Mouse (Mus musculus) testis, adult 2 months (tissue): ENCODE measurements around the gene Exoc4. TPM values are rescaled to one million over a fixed set of nuclear protein-coding genes. Genes with fewer than 3 reads are reported as not detected.

Experiments used
- H3K27ac ChIP-seq: fragments of 200-500 bp; 2 replicates; pipeline ENCODE4 v1.5.1; 2012; ENCODE audit warnings: low read depth, low read length; ENCODE audit not compliant: control insufficient read depth, insufficient read depth
- H3K27me3 ChIP-seq: fragments of 200-500 bp; 2 replicates; pipeline ENCODE4 v1.6.1; 2012; ENCODE audit warnings: mild to moderate bottlenecking, low read length, moderate library complexity; ENCODE audit not compliant: control insufficient read depth, insufficient read depth
- H3K36me3 ChIP-seq: fragments of 200-500 bp; 2 replicates; pipeline ENCODE4 v1.6.1; 2012; ENCODE audit warnings: mild to moderate bottlenecking, low read length; ENCODE audit not compliant: control insufficient read depth, insufficient read depth
- H3K4me1 ChIP-seq: fragments of 200-500 bp; 2 replicates; pipeline ENCODE4 v1.6.1; 2012; ENCODE audit warnings: low read length; ENCODE audit not compliant: control insufficient read depth, insufficient read depth
- H3K4me3 ChIP-seq: fragments of 200-500 bp; 2 replicates; pipeline ENCODE4 v1.5.1; 2012; ENCODE audit warnings: low read depth, mild to moderate bottlenecking, low read length, moderate library complexity, mixed read lengths; ENCODE audit not compliant: control insufficient read depth
- CTCF ChIP-seq: fragments of 200-500 bp; IDR thresholded peaks from 2 replicates; pipeline ENCODE4 v1.5.1; 2012; ENCODE audit warnings: low read depth, mild to moderate bottlenecking, inconsistent platforms, low read length, moderate library complexity; ENCODE audit not compliant: control insufficient read depth, insufficient read depth, insufficient replicate concordance
- POLR2A ChIP-seq: fragments of 200-500 bp; IDR thresholded peaks from 2 replicates; pipeline ENCODE4 v1.6.1; 2012; ENCODE audit warnings: low read depth, mild to moderate bottlenecking, inconsistent platforms, low read length, moderate library complexity; ENCODE audit not compliant: control insufficient read depth
- polyA plus RNA-seq: library from polyadenylated mRNA; depleted of rRNA; stranded (reverse); fragments of >200 nt; gene quantifications from 2 replicates; pipeline ENCODE4 v1.2.3, GENCODE M21; 2012

Gene Exoc4
- polyA plus RNA-seq, 1 experiment = 3.3 TPM

- no peak overlapping the region for H3K27ac ChIP-seq
Measured at GRCm38 (mm10) chr6:33913072-33913471, 664.2 kb downstream of the Exoc4 start.

GRCm38 (mm10) chr6:33913486-33913885 is 664.6 kb downstream of the Exoc4 start:
- H3K36me3 ChIP-seq = no peaks in the 10 kb centered on the region
- H3K4me3 ChIP-seq = no peak overlapping the region
- TF ChIP-seq POLR2A (no peak), CTCF (no peak)
- no peak overlapping the region for H3K27ac ChIP-seq
- no peaks in the 10 kb centered on the region for H3K27me3 ChIP-seq
- no peaks in the 10 kb centered on the region for H3K4me1 ChIP-seq

More at GRCm38 (mm10) chr6:33913072-33913471, 664.2 kb downstream of the Exoc4 start:
- TF ChIP-seq CTCF (no peak), POLR2A (no peak)
- Histone ChIP-seq H3K36me3 (no peaks in the 10 kb centered on the region), H3K4me1 (no peaks in the 10 kb centered on the region), H3K4me3 (no peak overlapping the region), H3K27me3 (no peaks in the 10 kb centered on the region)

GRCm38 (mm10) chr6:33913964-33914363 is 665.1 kb downstream of the Exoc4 start:
- no peaks in the 10 kb centered on the region for H3K36me3 ChIP-seq
- no peaks in the 10 kb centered on the region for H3K4me1 ChIP-seq
- H3K4me3 ChIP-seq = no peak overlapping the region
- TF ChIP-seq POLR2A = no peak
- no peak for TF ChIP-seq CTCF
- H3K27me3 ChIP-seq = no peaks in the 10 kb centered on the region
- H3K27ac ChIP-seq = no peak overlapping the region

- TF ChIP-seq POLR2A (no peak), CTCF (no peak)
- H3K27ac ChIP-seq = no peak overlapping the region
- no peaks in the 10 kb centered on the region for H3K27me3 ChIP-seq
- no peaks in the 10 kb centered on the region for H3K4me1 ChIP-seq
- H3K4me3 ChIP-seq = no peak overlapping the region
- H3K36me3 ChIP-seq = no peaks in the 10 kb centered on the region
Measured at GRCm38 (mm10) chr6:33923571-33923970, 674.7 kb downstream of the Exoc4 start.

GRCm38 (mm10) chr6:33924888-33925287 is 676.0 kb downstream of the Exoc4 start:
- H3K4me3 ChIP-seq = no peak overlapping the region
- no peaks in the 10 kb centered on the region for H3K36me3 ChIP-seq
- H3K4me1 ChIP-seq = no peaks in the 10 kb centered on the region
- no peak for TF ChIP-seq POLR2A
- no peak for TF ChIP-seq CTCF
- H3K27ac ChIP-seq = no peak overlapping the region
- no peaks in the 10 kb centered on the region for H3K27me3 ChIP-seq

GRCm38 (mm10) chr6:33929342-33930086 is 680.6 kb downstream of the Exoc4 start:
- TF ChIP-seq CTCF = peak; percentile 67; the same call in 1 of the 2 replicates
- TF ChIP-seq POLR2A = no peak
- Histone ChIP-seq H3K27me3 (no peaks in the 10 kb centered on the region), H3K27ac (no peak overlapping the region), H3K4me3 (no peak overlapping the region), H3K4me1 (no peaks in the 10 kb centered on the region), H3K36me3 (no peaks in the 10 kb centered on the region)

GRCm38 (mm10) chr6:33930087-33930945 is 681.4 kb downstream of the Exoc4 start:
- no peak overlapping the region for H3K4me3 ChIP-seq
- H3K36me3 ChIP-seq = no peaks in the 10 kb centered on the region
- no peaks in the 10 kb centered on the region for H3K27me3 ChIP-seq
- TF ChIP-seq POLR2A (no peak), CTCF (no peak)
- H3K4me1 ChIP-seq = no peaks in the 10 kb centered on the region
- no peak overlapping the region for H3K27ac ChIP-seq
